In genomic region chr8:111735791-111736190, GRCm38 (mm10) we compare ENCODE assay signal across 9 mouse cellular contexts. TPM values are rescaled to one million over a fixed set of nuclear protein-coding genes. Genes with fewer than 3 reads are reported as not detected.
A peak's percentile ranks its signal among the peaks of the same experiment; 100 is the strongest.
DNase-seq lines count a peak whose midpoint lies in the region; ATAC-seq lines count a peak whose summit lies in the region.
"Had no signal": no experiment of that assay in that cellular context is flagged by ENCODE, and none has a peak within 500 bp of the region (broad histone marks: within the 10 kb centered on the region; RNA-seq: fewer than 3 reads in every experiment).

No protein-coding gene starts in this region.

- DNase-seq in hindbrain, embryonic 10.5 days (ENCODE audit: low spot score): no peak
- no peak for DNase-seq in hindbrain, embryonic 14.5 days (ENCODE audit: low spot score)
- DNase-seq in MN1 (ENCODE audit: low spot score): peak; percentile 43
- no peak for DNase-seq in embryonic facial prominence, embryonic 11.5 days (ENCODE audit: low spot score)
- no peak for DNase-seq in adrenal gland, postnatal 25 days

- no peak overlapping the region for H3K9ac ChIP-seq in hindbrain, embryonic 14.5 days
- no peak overlapping the region for H3K9ac ChIP-seq in embryonic facial prominence, embryonic 11.5 days (replicated peaks; ENCODE audit: low read length)
- peak overlapping the region; percentile 20; the same call in 1 of the 2 replicates for H3K9ac ChIP-seq in limb, embryonic 13.5 days
- H3K9ac ChIP-seq: liver, embryonic 12.5 days had no signal

- peak overlapping the region; percentile 93 for H3K27ac ChIP-seq in hindbrain, embryonic 10.5 days
- no peak overlapping the region for H3K27ac ChIP-seq in hindbrain, embryonic 14.5 days
- H3K27ac ChIP-seq in embryonic facial prominence, embryonic 11.5 days (replicated peaks; ENCODE audit: low read depth, low read length): 0 out of 2 replicates have a peak overlapping the region, but pooled peaks have one; percentile 28
- H3K27ac ChIP-seq in limb, embryonic 13.5 days: peak overlapping the region; percentile 29; the same call in 1 of the 2 replicates
- H3K27ac ChIP-seq: liver, embryonic 12.5 days had no signal

- 76% methylated on average over 4 of the region's 4 CpGs for WGBS in hindbrain, embryonic 10.5 days
- 70% methylated on average over 4 of the region's 4 CpGs for WGBS in hindbrain, embryonic 14.5 days
- WGBS in embryonic facial prominence, embryonic 11.5 days: 68% methylated on average over 4 of the region's 4 CpGs
- 67% methylated on average over 4 of the region's 4 CpGs for WGBS in limb, embryonic 13.5 days

- peak overlapping the region; percentile 4; the same call in 1 of the 2 replicates for H3K4me3 ChIP-seq in hindbrain, embryonic 10.5 days
- no peak overlapping the region for H3K4me3 ChIP-seq in hindbrain, embryonic 14.5 days (replicated peaks; ENCODE audit: low read length)
- no peak overlapping the region for H3K4me3 ChIP-seq in embryonic facial prominence, embryonic 11.5 days (ENCODE audit: low read depth, low read length)
- H3K4me3 ChIP-seq in limb, embryonic 13.5 days: no peak overlapping the region
- H3K4me3 ChIP-seq: liver, embryonic 12.5 days had no signal

- no peak for ATAC-seq in hindbrain, embryonic 14.5 days (ENCODE audit: low FRiP score)
- ATAC-seq in embryonic facial prominence, embryonic 11.5 days (replicated peaks; ENCODE audit: insufficient number of reproducible peaks, low FRiP score, low TSS enrichment, low read depth): no peak
- ATAC-seq in limb, embryonic 13.5 days (ENCODE audit: low FRiP score, low read depth): no peak
- no peak for ATAC-seq in megakaryocyte, adult 5-6 weeks (ENCODE audit: poor library complexity, severe bottlenecking)
- ATAC-seq: liver, embryonic 12.5 days had no signal

- H3K27me3 ChIP-seq in hindbrain, embryonic 10.5 days (ENCODE audit: insufficient read depth, poor library complexity, severe bottlenecking): no peaks in the 10 kb centered on the region
- no peaks in the 10 kb centered on the region for H3K27me3 ChIP-seq in hindbrain, embryonic 14.5 days (ENCODE audit: control insufficient read depth, insufficient read depth, low read length)
- H3K27me3 ChIP-seq in embryonic facial prominence, embryonic 11.5 days (ENCODE audit: control insufficient read depth, insufficient read depth, low read length): no peaks in the 10 kb centered on the region
- no peaks in the 10 kb centered on the region for H3K27me3 ChIP-seq in limb, embryonic 13.5 days

- no peaks in the 10 kb centered on the region for H3K9me3 ChIP-seq in hindbrain, embryonic 10.5 days
- H3K9me3 ChIP-seq in hindbrain, embryonic 14.5 days (ENCODE audit: control insufficient read depth, low read length): no peaks in the 10 kb centered on the region
- H3K9me3 ChIP-seq in embryonic facial prominence, embryonic 11.5 days (replicated peaks; ENCODE audit: control insufficient read depth, low read length): no peaks in the 10 kb centered on the region
- no peaks in the 10 kb centered on the region for H3K9me3 ChIP-seq in limb, embryonic 13.5 days
- H3K9me3 ChIP-seq: liver, embryonic 12.5 days had no signal

- peaks cover 100% of the 10 kb centered on the region for H3K4me1 ChIP-seq in hindbrain, embryonic 10.5 days (replicated peaks)
- peaks cover 84% of the 10 kb centered on the region for H3K4me1 ChIP-seq in hindbrain, embryonic 14.5 days (replicated peaks; ENCODE audit: control insufficient read depth, insufficient read depth, low read length)
- peaks cover 25% of the 10 kb centered on the region for H3K4me1 ChIP-seq in embryonic facial prominence, embryonic 11.5 days (ENCODE audit: control insufficient read depth, insufficient read depth, low read length)
- peaks cover 82% of the 10 kb centered on the region for H3K4me1 ChIP-seq in limb, embryonic 13.5 days

- peaks cover 22% of the 10 kb centered on the region; the same call in 1 of the 2 replicates for H3K36me3 ChIP-seq in hindbrain, embryonic 10.5 days
- H3K36me3 ChIP-seq in hindbrain, embryonic 14.5 days (replicated peaks; ENCODE audit: control insufficient read depth, insufficient read depth): no peaks in the 10 kb centered on the region
- H3K36me3 ChIP-seq in embryonic facial prominence, embryonic 11.5 days (replicated peaks; ENCODE audit: control insufficient read depth, insufficient read depth, low read depth, low read length): no peaks in the 10 kb centered on the region
- H3K36me3 ChIP-seq in limb, embryonic 13.5 days: peaks cover 11% of the 10 kb centered on the region; the same call in 1 of the 2 replicates
- H3K36me3 ChIP-seq: liver, embryonic 12.5 days had no signal

- H3K4me2 ChIP-seq in hindbrain, embryonic 14.5 days (replicated peaks): no peak overlapping the region
- H3K4me2 ChIP-seq in embryonic facial prominence, embryonic 11.5 days (ENCODE audit: low read depth, low read length): no peak overlapping the region
- no peak overlapping the region for H3K4me2 ChIP-seq in limb, embryonic 13.5 days (replicated peaks)
- H3K4me2 ChIP-seq: liver, embryonic 12.5 days had no signal

RNA-seq across cellular contexts. Expression of gene Bcar1, which starts 7.8 kb away (rescaled TPM):
- polyA plus RNA-seq in hindbrain, embryonic 10.5 days (2016; fragmentation: Nextera tagmentation; extraction: Ambion mirVana): 61.6 and 63.9 TPM in 2 replicates
- 49.1 and 52.1 TPM in 2 replicates for polyA plus RNA-seq in hindbrain, embryonic 14.5 days (2014; fragmentation: Nextera tagmentation; extraction: Ambion mirVana)
- polyA plus RNA-seq in embryonic facial prominence, embryonic 11.5 days (2014; fragmentation: Nextera tagmentation; extraction: Ambion mirVana): 30.9 and 36.5 TPM in 2 replicates
- polyA plus RNA-seq in limb, embryonic 13.5 days (2015; fragmentation: Nextera tagmentation; extraction: Ambion mirVana): 41.7 and 41.8 TPM in 2 replicates
- 64.5 and 70.0 TPM in 2 replicates for total RNA-seq in adrenal gland, postnatal 25 days (2021)
- total RNA-seq in megakaryocyte, adult 5-6 weeks (2015): 0.21 TPM in 1 of 2 replicates, not detected in the other
- not detected in 2 replicates for total RNA-seq in megakaryocyte, adult 5-6 weeks (2017)
- total RNA-seq: hematopoietic stem cell, adult 5-6 weeks had no signal

RNA-seq across cellular contexts. Expression of gene Ctrb1, which starts 45.0 kb away (rescaled TPM):
- not detected in 2 replicates for polyA plus RNA-seq in hindbrain, embryonic 10.5 days (2016; fragmentation: Nextera tagmentation; extraction: Ambion mirVana)
- polyA plus RNA-seq in hindbrain, embryonic 14.5 days (2014; fragmentation: Nextera tagmentation; extraction: Ambion mirVana): not detected in 2 replicates
- polyA plus RNA-seq in embryonic facial prominence, embryonic 11.5 days (2014; fragmentation: Nextera tagmentation; extraction: Ambion mirVana): not detected in 2 replicates
- 0.89 and 3.1 TPM in 2 replicates for polyA plus RNA-seq in limb, embryonic 13.5 days (2015; fragmentation: Nextera tagmentation; extraction: Ambion mirVana)
- total RNA-seq in adrenal gland, postnatal 25 days (2021): not detected in 2 replicates
- total RNA-seq in megakaryocyte, adult 5-6 weeks (2015): not detected in 2 replicates
- not detected in 2 replicates for total RNA-seq in megakaryocyte, adult 5-6 weeks (2017)
- total RNA-seq: hematopoietic stem cell, adult 5-6 weeks had no signal
- polyA plus RNA-seq: liver, embryonic 12.5 days had no signal
